Mouse (Mus musculus) layer of hippocampus, adult 2 months (tissue): ENCODE data around the gene Gpr152. TPM values are rescaled to one million over a fixed set of nuclear protein-coding genes. Genes with fewer than 3 reads are reported as not detected.

Experiments used
- DNase-seq, 2 experiments: peaks; one replicate each; pipeline ENCODE4 v3.0.0; 2022; ENCODE audit warnings: low spot score in 2 of 2
- H3K27ac ChIP-seq: fragments of 200-600 bp; 2 replicates; pipeline ENCODE4 v1.8.1; 2022
- H3K4me3 ChIP-seq: fragments of 200-600 bp; 2 replicates; pipeline ENCODE4 v1.8.1; 2022; ENCODE audit warnings: mild to moderate bottlenecking
- CTCF ChIP-seq: fragments of 200-600 bp; conservative IDR thresholded peaks from 2 replicates; pipeline ENCODE4 v1.8.1; 2022; ENCODE audit warnings: antibody characterized with exemption, mild to moderate bottlenecking, moderate library complexity
- total RNA-seq, 2 experiments: library from RNA; stranded (reverse); gene quantifications; 2 replicates each; pipeline ENCODE4 v1.2.3; 2021

The Gpr152 gene
- total RNA-seq, 2 experiments from 2014 or later = 0.07 to 0.08 TPM

- peak in 1 of 2 experiments; percentile 62 for DNase-seq
- Histone ChIP-seq H3K27ac (peak overlapping the region; percentile 82), H3K4me3 (peak overlapping the region; percentile 61)
- no peak for TF ChIP-seq CTCF
Observed at GRCm38 (mm10) chr19:4100718-4101261, 38.8 kb upstream of the Gpr152 start.

GRCm38 (mm10) chr19:4101466-4101865, 38.1 kb upstream of the Gpr152 start:
- H3K4me3 ChIP-seq = peak overlapping the region; percentile 61
- peak; percentile 42 for TF ChIP-seq CTCF
- no peak for DNase-seq
- peak overlapping the region; percentile 82 for H3K27ac ChIP-seq

- Histone ChIP-seq H3K4me3 (no peak overlapping the region), H3K27ac (no peak overlapping the region)
- TF ChIP-seq CTCF = no peak
- DNase-seq = no peak
Observed at GRCm38 (mm10) chr19:4102049-4102448, 37.5 kb upstream of the Gpr152 start.

GRCm38 (mm10) chr19:4102626-4103025, 37.0 kb upstream of the Gpr152 start:
- Histone ChIP-seq H3K27ac (no peak overlapping the region), H3K4me3 (no peak overlapping the region)
- TF ChIP-seq CTCF = no peak
- no peak for DNase-seq

GRCm38 (mm10) chr19:4103294-4103693, 36.3 kb upstream of the Gpr152 start:
- DNase-seq = no peak
- no peak overlapping the region for H3K4me3 ChIP-seq
- TF ChIP-seq CTCF = no peak
- H3K27ac ChIP-seq = no peak overlapping the region

- H3K4me3 ChIP-seq = no peak overlapping the region
- no peak for DNase-seq
- H3K27ac ChIP-seq = no peak overlapping the region
- TF ChIP-seq CTCF = no peak
Observed at GRCm38 (mm10) chr19:4103792-4104191, 35.8 kb upstream of the Gpr152 start.

GRCm38 (mm10) chr19:4104675-4105194, 34.9 kb upstream of the Gpr152 start:
- Histone ChIP-seq H3K27ac (no peak overlapping the region), H3K4me3 (no peak overlapping the region)
- DNase-seq = no peak
- no peak for TF ChIP-seq CTCF

GRCm38 (mm10) chr19:4106654-4107053, 32.9 kb upstream of the Gpr152 start:
- H3K4me3 ChIP-seq = no peak overlapping the region
- no peak for DNase-seq
- H3K27ac ChIP-seq = no peak overlapping the region
- no peak for TF ChIP-seq CTCF

GRCm38 (mm10) chr19:4108535-4108934, 31.1 kb upstream of the Gpr152 start:
- Histone ChIP-seq H3K4me3 (no peak overlapping the region), H3K27ac (no peak overlapping the region)
- no peak for DNase-seq
- TF ChIP-seq CTCF = no peak

- DNase-seq = no peak
- no peak overlapping the region for H3K4me3 ChIP-seq
- peak overlapping the region; percentile 79; the same call in 1 of the 2 replicates for H3K27ac ChIP-seq
- TF ChIP-seq CTCF = no peak
Observed at GRCm38 (mm10) chr19:4112063-4112960, 27.3 kb upstream of the Gpr152 start.

- peak; percentile 81 to 88 for DNase-seq
- TF ChIP-seq CTCF = no peak
- Histone ChIP-seq H3K27ac (peak overlapping the region; percentile 79), H3K4me3 (no peak overlapping the region)
Observed at GRCm38 (mm10) chr19:4113186-4113805, 26.3 kb upstream of the Gpr152 start.

GRCm38 (mm10) chr19:4113806-4114230, 25.8 kb upstream of the Gpr152 start:
- no peak for TF ChIP-seq CTCF
- DNase-seq = no peak
- Histone ChIP-seq H3K4me3 (no peak overlapping the region), H3K27ac (peak overlapping the region; percentile 79)

- DNase-seq = no peak
- H3K27ac ChIP-seq = no peak overlapping the region
- TF ChIP-seq CTCF = no peak
- H3K4me3 ChIP-seq = no peak overlapping the region
Observed at GRCm38 (mm10) chr19:4114551-4114950, 25.0 kb upstream of the Gpr152 start.
